Mouse (Mus musculus) left cerebral cortex, postnatal 4 days (tissue): Measurements from ENCODE around the gene Glyr1. TPM values are rescaled to one million over a fixed set of nuclear protein-coding genes. Genes with fewer than 3 reads are reported as not detected.

Experiments
- DNase-seq: peaks from one replicate; pipeline ENCODE4 v3.0.0-alpha.2; 2022
- intact Hi-C: fragments of 180-260 bp; cut with DNase I; formaldehyde crosslinking; loops from one replicate; pipeline ENCODE4 v1.15.1; 2025
- total RNA-seq, 2 experiments: library from RNA; stranded (reverse); gene quantifications; 2 replicates each; pipeline ENCODE4 v1.2.3; 2021

The Glyr1 gene
- total RNA-seq, 2 experiments from 2014 or later = 143 to 146 TPM

DNA sequence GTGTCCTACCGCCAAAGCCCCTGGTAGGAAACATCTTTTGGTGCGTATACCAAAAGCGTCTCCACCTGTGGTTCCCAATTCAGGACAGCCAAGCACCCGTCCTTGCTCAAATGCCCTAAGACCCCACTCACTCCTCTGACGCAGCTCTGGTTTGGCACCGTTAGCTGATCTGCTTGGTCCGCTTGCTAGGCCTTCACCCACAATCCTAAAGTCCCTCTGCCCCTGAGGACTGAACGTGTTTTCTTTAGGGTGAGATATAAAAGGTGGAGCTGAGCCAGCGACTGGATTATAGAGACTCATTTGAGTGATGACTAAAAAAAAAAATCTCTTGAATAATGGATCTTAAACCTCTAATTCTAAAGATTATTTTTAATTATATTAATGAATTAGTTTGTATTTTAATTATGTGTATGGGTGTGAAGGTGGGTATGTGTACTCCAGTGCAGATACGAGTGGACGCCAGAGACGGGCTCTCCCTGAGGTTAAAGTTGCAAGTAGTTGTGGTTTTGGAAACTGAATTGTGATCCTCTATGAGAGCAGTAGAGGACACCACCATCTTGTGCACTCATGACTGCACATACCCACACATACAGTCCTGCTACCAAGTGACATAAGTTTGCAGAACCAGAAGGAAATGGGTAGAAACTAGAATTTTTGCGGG, 84.8 kb downstream of the Glyr1 start:
- intact Hi-C loops = no loop called here
- DNase-seq = no peak

Other genes with a start within 250 kb of the Glyr1 start
- not detected for gene 4930562C15Rik, start 214.4 kb downstream of the Glyr1 start, total RNA-seq
- 10 to 100 TPM; 58.5 to 59.1 TPM for gene Ubald1, start 169.5 kb downstream of the Glyr1 start, total RNA-seq
- 100 to 1,000 TPM; 152 to 163 TPM for gene Mgrn1, start 163.6 kb downstream of the Glyr1 start, total RNA-seq
- gene Nudt16l1, start 111.1 kb downstream of the Glyr1 start, total RNA-seq = 10 to 100 TPM; 65.9 to 68.9 TPM
- 10 to 100 TPM; 60.2 to 63.0 TPM for gene Anks3, start 85.7 kb downstream of the Glyr1 start, total RNA-seq
- not detected for gene Sept12, start 52.0 kb downstream of the Glyr1 start, total RNA-seq
- gene Smim22, start 42.6 kb downstream of the Glyr1 start, total RNA-seq = not detected
- 10 to 100 TPM; 79.8 to 89.3 TPM for gene Rogdi, start 36.3 kb downstream of the Glyr1 start, total RNA-seq
- gene Ubn1, start 194 bp upstream of the Glyr1 start, total RNA-seq = 10 to 100 TPM; 30.4 to 33.1 TPM
- gene Ppl, start 82.6 kb upstream of the Glyr1 start, total RNA-seq = under 1 TPM; 0.18 to 0.26 TPM
- under 1 TPM; 0.10 to 0.18 TPM for gene Sec14l5, start 97.2 kb upstream of the Glyr1 start, total RNA-seq
- gene Nagpa, start 154.1 kb upstream of the Glyr1 start, total RNA-seq = 1 to 10 TPM; 6.8 to 7.5 TPM
- 10 to 100 TPM; 10.2 to 11.3 TPM for gene AU021092, start 172.4 kb upstream of the Glyr1 start, total RNA-seq
- 10 to 100 TPM; 29.9 to 30.8 TPM for gene Alg1, start 183.8 kb upstream of the Glyr1 start, total RNA-seq
- 1 to 10 TPM; 2.9 to 3.6 TPM for gene Eef2kmt, start 206.1 kb upstream of the Glyr1 start, total RNA-seq